Mouse (Mus musculus) thymus, adult 2 months (tissue): ENCODE data around the gene Rreb1.

ENCODE experiments used
- CTCF ChIP-seq: fragments of 200-500 bp; IDR thresholded peaks from 2 replicates; pipeline ENCODE4 v1.5.1; 2012; ENCODE audit warnings: mild to moderate bottlenecking, control low read depth, low read length, moderate library complexity, borderline replicate concordance; ENCODE audit not compliant: control insufficient read depth, poor library complexity, insufficient read depth; ENCODE audit errors: extremely low read depth
- POLR2A ChIP-seq: fragments of 200-500 bp; IDR thresholded peaks from 2 replicates; pipeline ENCODE4 v1.6.1; 2012; ENCODE audit warnings: mild to moderate bottlenecking, low read length, control low read depth, moderate library complexity; ENCODE audit not compliant: control insufficient read depth, poor library complexity, insufficient read depth; ENCODE audit errors: extremely low read depth

DNA sequence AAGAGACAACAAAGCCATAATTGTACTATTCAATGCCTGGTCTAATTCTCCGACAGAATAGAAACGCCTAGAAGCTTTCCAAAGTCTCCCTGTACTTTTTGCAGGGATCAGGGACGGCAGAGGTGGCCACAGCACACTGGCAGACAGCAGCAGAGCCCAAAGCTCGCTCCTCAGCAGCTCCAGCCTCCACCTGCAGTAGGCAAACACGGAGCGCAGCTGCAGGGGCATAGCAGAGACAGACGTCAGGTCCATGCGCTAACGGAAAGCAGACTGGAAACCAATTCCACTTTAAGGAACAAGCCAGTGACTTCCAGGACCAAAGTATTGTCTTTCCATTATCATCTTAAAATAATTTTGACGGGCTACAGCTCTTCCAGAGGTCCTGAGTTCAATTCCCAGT lies 208.0 kb downstream of the Rreb1 start:
- TF ChIP-seq CTCF (no peak), POLR2A (no peak)
